Mouse (Mus musculus): ENCODE measurements around the gene Evi5. TPM values are rescaled to one million over a fixed set of nuclear protein-coding genes. Genes with fewer than 3 reads are reported as not detected.

Evi5 gene
- total RNA-seq, 2 experiments from 2014 or later = 46.2 to 61.5 TPM

- DNase-seq (ENCODE audit: low spot score in 2 of 2) = no peak
These were observed 1.0 kb downstream of the Evi5 start for GRCm38 (mm10) chr5:107873886-107874302.

GRCm38 (mm10) chr5:107873330-107873729 lies 1.6 kb downstream of the Evi5 start:
- DNase-seq (ENCODE audit: low spot score in 2 of 2) = no peak

- DNase-seq (ENCODE audit: low spot score in 2 of 2) = no peak
These were observed 5.2 kb downstream of the Evi5 start for GRCm38 (mm10) chr5:107869701-107870100.

- DNase-seq (ENCODE audit: low spot score in 2 of 2) = peak; percentile 87 to 91
These were observed 5.9 kb downstream of the Evi5 start for GRCm38 (mm10) chr5:107868905-107869424.

GRCm38 (mm10) chr5:107867970-107868904 lies 6.7 kb downstream of the Evi5 start:
- DNase-seq (ENCODE audit: low spot score in 2 of 2) = peak; percentile 59 to 66

- no peak for DNase-seq (ENCODE audit: low spot score in 2 of 2)
These were observed 8.5 kb downstream of the Evi5 start for GRCm38 (mm10) chr5:107866127-107867126.

GRCm38 (mm10) chr5:107863971-107864370 lies 10.9 kb downstream of the Evi5 start:
- no peak for DNase-seq (ENCODE audit: low spot score in 2 of 2)

GRCm38 (mm10) chr5:107858963-107859362 lies 15.9 kb downstream of the Evi5 start:
- DNase-seq (ENCODE audit: low spot score in 2 of 2) = no peak

- DNase-seq (ENCODE audit: low spot score in 2 of 2) = no peak
These were observed 19.4 kb downstream of the Evi5 start for GRCm38 (mm10) chr5:107855546-107855945.

- no peak for DNase-seq (ENCODE audit: low spot score in 2 of 2)
These were observed 20.4 kb downstream of the Evi5 start for GRCm38 (mm10) chr5:107854556-107854955.

GRCm38 (mm10) chr5:107853807-107854206 lies 21.1 kb downstream of the Evi5 start:
- DNase-seq (ENCODE audit: low spot score in 2 of 2) = no peak

- DNase-seq (ENCODE audit: low spot score in 2 of 2) = no peak
These were observed 25.9 kb downstream of the Evi5 start for GRCm38 (mm10) chr5:107848964-107849363.

- DNase-seq (ENCODE audit: low spot score in 2 of 2) = no peak
These were observed 27.1 kb downstream of the Evi5 start for GRCm38 (mm10) chr5:107847817-107848216.

GRCm38 (mm10) chr5:107847349-107847748 lies 27.6 kb downstream of the Evi5 start:
- peak; percentile 32 to 57 for DNase-seq (ENCODE audit: low spot score in 2 of 2)

- no peak for DNase-seq (ENCODE audit: low spot score in 2 of 2)
These were observed 34.2 kb downstream of the Evi5 start for GRCm38 (mm10) chr5:107840549-107841238.

- DNase-seq (ENCODE audit: low spot score in 2 of 2) = peak; percentile 25 to 26
These were observed 35.8 kb downstream of the Evi5 start for GRCm38 (mm10) chr5:107838891-107839644.

- no peak for DNase-seq (ENCODE audit: low spot score in 2 of 2)
These were observed 40.6 kb downstream of the Evi5 start for GRCm38 (mm10) chr5:107834287-107834686.

- no peak for DNase-seq (ENCODE audit: low spot score in 2 of 2)
These were observed 43.6 kb downstream of the Evi5 start for GRCm38 (mm10) chr5:107831351-107831750.

- DNase-seq (ENCODE audit: low spot score in 2 of 2) = no peak
These were observed 44.8 kb downstream of the Evi5 start, which contains the start of gene Ube2d2b for GRCm38 (mm10) chr5:107829998-107830560. Ube2d2b (plus strand) TSS chr5:107830099.
